Mouse (Mus musculus) midbrain, embryonic 11.5 days (tissue): ENCODE measurements around the gene Trappc3. TPM values are rescaled to one million over a fixed set of nuclear protein-coding genes. Genes with fewer than 3 reads are reported as not detected.

ENCODE experiments used
- ATAC-seq: fragments of 200-750 bp; cut with Nextera tagmentation; 2 replicates; pipeline ENCODE4 v1.8.0; 2017; ENCODE audit warnings: moderate TSS enrichment, moderate library complexity; ENCODE audit not compliant: low FRiP score
- DNase-seq: peaks from one replicate; pipeline ENCODE4 v3.0.0; 2015; ENCODE audit warnings: low spot score; ENCODE audit errors: missing footprints
- H3K27ac ChIP-seq: fragments of 300-500 bp; sonication (generic); 2 replicates; pipeline ENCODE4 v1.5.1; 2014; ENCODE audit warnings: low read depth, low read length
- H3K27me3 ChIP-seq: fragments of 300-500 bp; sonication (generic); 2 replicates; pipeline ENCODE4 v1.6.1; 2014; ENCODE audit warnings: mild to moderate bottlenecking, low read length, moderate library complexity, mixed read lengths; ENCODE audit not compliant: control insufficient read depth, insufficient read depth
- H3K36me3 ChIP-seq: fragments of 300-500 bp; sonication (generic); 2 replicates; pipeline ENCODE4 v1.6.1; 2014; ENCODE audit warnings: mild to moderate bottlenecking, low read length, moderate library complexity, mixed read lengths; ENCODE audit not compliant: control insufficient read depth, insufficient read depth
- H3K4me1 ChIP-seq: fragments of 300-500 bp; sonication (generic); 2 replicates; pipeline ENCODE4 v1.6.1; 2014; ENCODE audit warnings: low read length; ENCODE audit not compliant: control insufficient read depth, insufficient read depth
- H3K4me2 ChIP-seq: fragments of 300-500 bp; sonication (generic); 2 replicates; pipeline ENCODE4 v1.6.1; 2014; ENCODE audit warnings: mild to moderate bottlenecking, moderate library complexity
- H3K4me3 ChIP-seq: fragments of 300-500 bp; sonication (generic); 2 replicates; pipeline ENCODE4 v1.5.1; 2014; ENCODE audit warnings: low read depth, low read length
- H3K9ac ChIP-seq: fragments of 300-500 bp; sonication (generic); 2 replicates; pipeline ENCODE4 v1.6.1; 2014; ENCODE audit warnings: low read length
- H3K9me3 ChIP-seq: fragments of 300-500 bp; sonication (generic); 2 replicates; pipeline ENCODE4 v1.6.1; 2016; ENCODE audit warnings: low read length; ENCODE audit not compliant: control insufficient read depth
- WGBS: fragments of 180-500 bp; shearing (Covaris S2); extraction: QIAGEN DNeasy Blood & Tissue Kit; methylation state at CpG from one replicate; pipeline ENCODE4 v1.1.7; 2014; 5-methylcytosine and 5-hydroxymethylcytosine counted together
- polyA plus RNA-seq: library from polyadenylated mRNA; unstranded; fragments of >200 nt; fragmentation: Nextera tagmentation; extraction: Ambion mirVana; gene quantifications from 2 replicates; pipeline ENCODE4 v1.2.1, GENCODE M21; 2014

Trappc3 gene
- polyA plus RNA-seq, 1 experiment from 2014 or later: 37.1 TPM

GRCm38 (mm10) chr4:126269292-126269691, 7.2 kb downstream of the Trappc3 start:
- whole genome bisulfite sequencing: 85% methylated on average over 3 of the region's 3 CpGs
- no peaks in the 10 kb centered on the region for H3K4me1 ChIP-seq
- peak; percentile 49 for DNase-seq
- ATAC-seq: no peak
- no peak overlapping the region for H3K4me2 ChIP-seq
- no peak overlapping the region for H3K4me3 ChIP-seq
- H3K36me3 ChIP-seq: 0 out of 2 replicates have a peak, but pooled peaks cover 4% of the 10 kb centered on the region
- no peak overlapping the region for H3K9ac ChIP-seq
- H3K9me3 ChIP-seq: no peaks in the 10 kb centered on the region
- H3K27me3 ChIP-seq: no peaks in the 10 kb centered on the region
- no peak overlapping the region for H3K27ac ChIP-seq

GRCm38 (mm10) chr4:126273753-126274152, 11.6 kb downstream of the Trappc3 start:
- ATAC-seq: no peak
- Histone ChIP-seq H3K9ac (no peak overlapping the region), H3K4me2 (no peak overlapping the region), H3K9me3 (no peaks in the 10 kb centered on the region), H3K27ac (no peak overlapping the region), H3K4me1 (peaks cover 5% of the 10 kb centered on the region), H3K4me3 (no peak overlapping the region), H3K36me3 (0 out of 2 replicates have a peak, but pooled peaks cover 4% of the 10 kb centered on the region), H3K27me3 (no peaks in the 10 kb centered on the region)
- peak; percentile 35 for DNase-seq
- 73% methylated on average over 13 of the region's 13 CpGs for WGBS

GRCm38 (mm10) chr4:126275081-126275480, 13.0 kb downstream of the Trappc3 start:
- peaks cover 5% of the 10 kb centered on the region for H3K4me1 ChIP-seq
- no peaks in the 10 kb centered on the region for H3K27me3 ChIP-seq
- ATAC-seq (no peak), DNase-seq (peak; percentile 31)
- H3K27ac ChIP-seq: no peak overlapping the region
- WGBS: 93% methylated on average over 4 of the region's 4 CpGs
- H3K9ac ChIP-seq: no peak overlapping the region
- H3K9me3 ChIP-seq: no peaks in the 10 kb centered on the region
- no peak overlapping the region for H3K4me2 ChIP-seq
- no peak overlapping the region for H3K4me3 ChIP-seq
- H3K36me3 ChIP-seq: 0 out of 2 replicates have a peak, but pooled peaks cover 4% of the 10 kb centered on the region

- H3K4me3 ChIP-seq: no peak overlapping the region
- H3K9ac ChIP-seq: no peak overlapping the region
- ATAC-seq (no peak), DNase-seq (no peak)
- no peak overlapping the region for H3K4me2 ChIP-seq
- 92% methylated on average over 13 of the region's 13 CpGs for whole genome bisulfite sequencing
- H3K9me3 ChIP-seq: no peaks in the 10 kb centered on the region
- no peak overlapping the region for H3K27ac ChIP-seq
- H3K4me1 ChIP-seq: peaks cover 5% of the 10 kb centered on the region
- 0 out of 2 replicates have a peak, but pooled peaks cover 4% of the 10 kb centered on the region for H3K36me3 ChIP-seq
- no peaks in the 10 kb centered on the region for H3K27me3 ChIP-seq
Observed at GRCm38 (mm10) chr4:126275681-126276131, 13.6 kb downstream of the Trappc3 start.

- DNase-seq: peak; percentile 94
- Histone ChIP-seq H3K9ac (no peak overlapping the region), H3K4me3 (no peak overlapping the region), H3K27ac (no peak overlapping the region), H3K9me3 (no peaks in the 10 kb centered on the region), H3K27me3 (no peaks in the 10 kb centered on the region), H3K4me1 (peaks cover 5% of the 10 kb centered on the region), H3K36me3 (0 out of 2 replicates have a peak, but pooled peaks cover 4% of the 10 kb centered on the region), H3K4me2 (no peak overlapping the region)
- ATAC-seq: peak; percentile 44; the same call in 1 of the 2 replicates
- 8% methylated on average over 13 of the region's 13 CpGs for WGBS
Observed at GRCm38 (mm10) chr4:126277906-126278564, 15.9 kb downstream of the Trappc3 start.

- Histone ChIP-seq H3K4me3 (no peak overlapping the region), H3K27me3 (no peaks in the 10 kb centered on the region), H3K9me3 (no peaks in the 10 kb centered on the region), H3K4me2 (no peak overlapping the region), H3K27ac (no peak overlapping the region), H3K4me1 (peaks cover 5% of the 10 kb centered on the region), H3K9ac (no peak overlapping the region), H3K36me3 (0 out of 2 replicates have a peak, but pooled peaks cover 4% of the 10 kb centered on the region)
- DNase-seq: peak; percentile 23
- WGBS: 26% methylated on average over 9 of the region's 9 CpGs
- ATAC-seq: no peak
Observed at GRCm38 (mm10) chr4:126278565-126278915, 16.4 kb downstream of the Trappc3 start.

GRCm38 (mm10) chr4:126278961-126279360, 16.8 kb downstream of the Trappc3 start:
- H3K4me3 ChIP-seq: no peak overlapping the region
- ATAC-seq: no peak
- H3K4me1 ChIP-seq: peaks cover 5% of the 10 kb centered on the region
- 60% methylated on average over 9 of the region's 9 CpGs for WGBS
- no peaks in the 10 kb centered on the region for H3K27me3 ChIP-seq
- no peaks in the 10 kb centered on the region for H3K9me3 ChIP-seq
- no peak overlapping the region for H3K27ac ChIP-seq
- H3K36me3 ChIP-seq: 0 out of 2 replicates have a peak, but pooled peaks cover 1% of the 10 kb centered on the region
- peak; percentile 74 for DNase-seq
- H3K4me2 ChIP-seq: no peak overlapping the region
- no peak overlapping the region for H3K9ac ChIP-seq

- Histone ChIP-seq H3K27me3 (peaks cover 11% of the 10 kb centered on the region), H3K27ac (no peak overlapping the region), H3K36me3 (no peaks in the 10 kb centered on the region), H3K4me3 (no peak overlapping the region), H3K4me1 (peaks cover 9% of the 10 kb centered on the region), H3K4me2 (no peak overlapping the region), H3K9me3 (no peaks in the 10 kb centered on the region), H3K9ac (no peak overlapping the region)
- ATAC-seq (no peak), DNase-seq (peak; percentile 81)
- WGBS: 58% methylated on average over 9 of the region's 9 CpGs
Observed at GRCm38 (mm10) chr4:126281706-126282105, 19.6 kb downstream of the Trappc3 start.

GRCm38 (mm10) chr4:126283582-126283981, 21.5 kb downstream of the Trappc3 start:
- 83% methylated on average over 8 of the region's 8 CpGs for WGBS

More at GRCm38 (mm10) chr4:126283582-126283981, 21.5 kb downstream of the Trappc3 start:
- no peak overlapping the region for H3K9ac ChIP-seq
- no peak for ATAC-seq
- H3K9me3 ChIP-seq: no peaks in the 10 kb centered on the region
- no peaks in the 10 kb centered on the region for H3K36me3 ChIP-seq
- no peak overlapping the region for H3K27ac ChIP-seq
- no peak overlapping the region for H3K4me2 ChIP-seq
- peaks cover 7% of the 10 kb centered on the region for H3K4me1 ChIP-seq
- H3K4me3 ChIP-seq: no peak overlapping the region
- no peak for DNase-seq
- peaks cover 28% of the 10 kb centered on the region for H3K27me3 ChIP-seq
